Mouse (Mus musculus): ENCODE measurements at regions not wholly inside any gene's neighbourhood (a gene's known extent, or its start where the extent isn't known, plus 50 kb on each side); places are given as distances from the start of the nearest gene placed in this dataset.

- H3K9ac ChIP-seq (replicated peaks): no peak overlapping the region
- H3K4me2 ChIP-seq (ENCODE audit: low read depth): no peak overlapping the region
- H3K9me3 ChIP-seq (ENCODE audit: control insufficient read depth, low read length): no peaks in the 10 kb centered on the region
- H3K36me3 ChIP-seq (replicated peaks; ENCODE audit: control insufficient read depth, insufficient read depth, low read depth): no peaks in the 10 kb centered on the region
- H3K4me1 ChIP-seq (replicated peaks; ENCODE audit: control insufficient read depth in 2 of 2, insufficient read depth in 2 of 2, low read length in 1 of 2): no peaks in the 10 kb centered on the region
- no peak overlapping the region for H3K4me3 ChIP-seq (ENCODE audit: insufficient read depth in 1 of 2, low read depth in 2 of 2, low read length in 2 of 2)
- TF ChIP-seq EP300 (IDR thresholded peaks at IDR 0.05; ENCODE audit: low read depth) (no peak), CTCF (IDR thresholded peaks at IDR 0.05; ENCODE audit: low read depth) (no peak)
- no peak overlapping the region for H3K27ac ChIP-seq
- 39% methylated on average over 19 of the region's 19 CpGs for WGBS (ENCODE audit: insufficient replicate concordance)
- ATAC-seq (ENCODE audit: insufficient read depth) (no peak), DNase-seq (ENCODE audit: low read depth in 3 of 3, low spot score in 3 of 3) (no peak)
- no peaks in the 10 kb centered on the region for H3K27me3 ChIP-seq (ENCODE audit: control insufficient read depth, insufficient read depth, low read length)
Measured at GRCm38 (mm10) chr9:61714331-61715035, 199.9 kb downstream of the Rplp1 start.

GRCm38 (mm10) chr9:61713806-61714205 is 200.5 kb downstream of the Rplp1 start:
- no peak for TF ChIP-seq CTCF (IDR thresholded peaks at IDR 0.05; ENCODE audit: low read depth)
- no peak for TF ChIP-seq EP300 (IDR thresholded peaks at IDR 0.05; ENCODE audit: low read depth)
- no peak for ATAC-seq (ENCODE audit: insufficient read depth)

DNA sequence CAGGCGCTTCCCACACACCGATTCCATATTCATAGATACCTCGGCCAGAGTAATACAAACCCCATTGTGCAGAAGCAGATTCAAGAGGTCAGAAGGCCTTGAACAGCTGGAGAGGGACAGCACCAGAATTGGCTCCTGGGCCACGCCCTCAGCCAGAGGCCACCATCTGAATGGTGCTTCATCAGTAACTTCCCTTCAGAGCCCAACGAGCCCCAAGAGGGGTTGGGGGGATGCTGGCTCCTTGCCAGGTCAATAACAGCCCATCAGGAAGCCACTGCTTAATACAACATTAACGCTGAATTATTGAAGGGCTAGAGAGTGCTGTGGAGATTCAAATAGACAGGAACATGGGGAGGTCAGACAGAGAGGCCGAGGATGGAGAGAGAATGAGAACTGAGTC is 203.0 kb downstream of the Rplp1 start:
- DNase-seq (ENCODE audit: low read depth in 3 of 3, low spot score in 3 of 3) (no peak), ATAC-seq (ENCODE audit: insufficient read depth) (no peak)
- no peak overlapping the region for H3K9ac ChIP-seq (replicated peaks)
- TF ChIP-seq CTCF (IDR thresholded peaks at IDR 0.05; ENCODE audit: low read depth) (no peak), EP300 (IDR thresholded peaks at IDR 0.05; ENCODE audit: low read depth) (no peak)
- H3K27me3 ChIP-seq (ENCODE audit: control insufficient read depth, insufficient read depth, low read length): no peaks in the 10 kb centered on the region
- no peaks in the 10 kb centered on the region for H3K9me3 ChIP-seq (ENCODE audit: control insufficient read depth, low read length)
- no peak overlapping the region for H3K4me3 ChIP-seq (ENCODE audit: insufficient read depth in 1 of 2, low read depth in 2 of 2, low read length in 2 of 2)
- H3K4me1 ChIP-seq (replicated peaks; ENCODE audit: control insufficient read depth in 2 of 2, insufficient read depth in 2 of 2, low read length in 1 of 2): 0 out of 4 replicates have a peak, but pooled peaks cover 0 to 6% of the 10 kb centered on the region in 2 experiments
- no peak overlapping the region for H3K4me2 ChIP-seq (ENCODE audit: low read depth)
- H3K27ac ChIP-seq: no peak overlapping the region
- H3K36me3 ChIP-seq (replicated peaks; ENCODE audit: control insufficient read depth, insufficient read depth, low read depth): no peaks in the 10 kb centered on the region
- WGBS (ENCODE audit: insufficient replicate concordance): 46% methylated on average over 7 of the region's 7 CpGs

More at GRCm38 (mm10) chr9:61713806-61714205, 200.5 kb downstream of the Rplp1 start:
- no peaks in the 10 kb centered on the region for H3K4me1 ChIP-seq (replicated peaks; ENCODE audit: control insufficient read depth in 2 of 2, insufficient read depth in 2 of 2, low read length in 1 of 2)
- H3K27ac ChIP-seq: no peak overlapping the region
- no peak for DNase-seq (ENCODE audit: low read depth in 3 of 3, low spot score in 3 of 3)
- H3K9me3 ChIP-seq (ENCODE audit: control insufficient read depth, low read length): no peaks in the 10 kb centered on the region
- H3K9ac ChIP-seq (replicated peaks): no peak overlapping the region
- H3K36me3 ChIP-seq (replicated peaks; ENCODE audit: control insufficient read depth, insufficient read depth, low read depth): no peaks in the 10 kb centered on the region
- no peaks in the 10 kb centered on the region for H3K27me3 ChIP-seq (ENCODE audit: control insufficient read depth, insufficient read depth, low read length)
- no peak overlapping the region for H3K4me3 ChIP-seq (ENCODE audit: insufficient read depth in 1 of 2, low read depth in 2 of 2, low read length in 2 of 2)
- no peak overlapping the region for H3K4me2 ChIP-seq (ENCODE audit: low read depth)
- 69% methylated on average over 7 of the region's 7 CpGs for WGBS (ENCODE audit: insufficient replicate concordance)

GRCm38 (mm10) chr9:61707875-61708274 is 206.5 kb downstream of the Rplp1 start:
- peak in 1 of 3 experiments; percentile 23 for DNase-seq (ENCODE audit: low read depth in 3 of 3, low spot score in 3 of 3)
- H3K27ac ChIP-seq: no peak overlapping the region
- WGBS (ENCODE audit: insufficient replicate concordance): 20% methylated on average over 7 of the region's 7 CpGs

GRCm38 (mm10) chr9:61707296-61707695 is 207.0 kb downstream of the Rplp1 start:
- no peak for TF ChIP-seq EP300 (IDR thresholded peaks at IDR 0.05; ENCODE audit: low read depth)
- no peak for TF ChIP-seq CTCF (IDR thresholded peaks at IDR 0.05; ENCODE audit: low read depth)
- Histone ChIP-seq H3K4me1 (replicated peaks; ENCODE audit: control insufficient read depth in 2 of 2, insufficient read depth in 2 of 2, low read length in 1 of 2) (peaks cover 0 to 11% of the 10 kb centered on the region in 2 experiments; a peak in 2 of 4 replicates), H3K4me3 (ENCODE audit: insufficient read depth in 1 of 2, low read depth in 2 of 2, low read length in 2 of 2) (no peak overlapping the region), H3K36me3 (replicated peaks; ENCODE audit: control insufficient read depth, insufficient read depth, low read depth) (no peaks in the 10 kb centered on the region), H3K4me2 (ENCODE audit: low read depth) (no peak overlapping the region), H3K27ac (no peak overlapping the region), H3K9ac (replicated peaks) (no peak overlapping the region), H3K9me3 (ENCODE audit: control insufficient read depth, low read length) (no peaks in the 10 kb centered on the region), H3K27me3 (ENCODE audit: control insufficient read depth, insufficient read depth, low read length) (no peaks in the 10 kb centered on the region)
- ATAC-seq (ENCODE audit: insufficient read depth) (no peak), DNase-seq (ENCODE audit: low read depth in 3 of 3, low spot score in 3 of 3) (no peak)
- 44% methylated on average over 2 of the region's 2 CpGs for WGBS (ENCODE audit: insufficient replicate concordance)

More at GRCm38 (mm10) chr9:61707875-61708274, 206.5 kb downstream of the Rplp1 start:
- ATAC-seq (ENCODE audit: insufficient read depth): no peak
- H3K9ac ChIP-seq (replicated peaks): no peak overlapping the region
- no peak overlapping the region for H3K4me3 ChIP-seq (ENCODE audit: insufficient read depth in 1 of 2, low read depth in 2 of 2, low read length in 2 of 2)
- H3K4me1 ChIP-seq (replicated peaks; ENCODE audit: control insufficient read depth in 2 of 2, insufficient read depth in 2 of 2, low read length in 1 of 2): peaks cover 0 to 10% of the 10 kb centered on the region in 2 experiments; a peak in 2 of 4 replicates
- no peak overlapping the region for H3K4me2 ChIP-seq (ENCODE audit: low read depth)
- H3K9me3 ChIP-seq (ENCODE audit: control insufficient read depth, low read length): no peaks in the 10 kb centered on the region
- TF ChIP-seq EP300 (IDR thresholded peaks at IDR 0.05; ENCODE audit: low read depth) (no peak), CTCF (IDR thresholded peaks at IDR 0.05; ENCODE audit: low read depth) (no peak)
- H3K27me3 ChIP-seq (ENCODE audit: control insufficient read depth, insufficient read depth, low read length): no peaks in the 10 kb centered on the region
- no peaks in the 10 kb centered on the region for H3K36me3 ChIP-seq (replicated peaks; ENCODE audit: control insufficient read depth, insufficient read depth, low read depth)
